Mouse (Mus musculus) myocyte (in vitro differentiated cells): Measurements from ENCODE around the gene Timm22.

Experiments
- MAX ChIP-seq: IDR thresholded peaks from one replicate; pipeline ENCODE4 v1.6.1; 2011; ENCODE audit warnings: low read depth, mild to moderate bottlenecking, control low read depth
- POLR2A ChIP-seq: IDR thresholded peaks from one replicate; pipeline ENCODE4 v1.6.1; 2011; ENCODE audit warnings: low read depth, mild to moderate bottlenecking, control low read depth, moderate library complexity; ENCODE audit not compliant: insufficient read length

DNA sequence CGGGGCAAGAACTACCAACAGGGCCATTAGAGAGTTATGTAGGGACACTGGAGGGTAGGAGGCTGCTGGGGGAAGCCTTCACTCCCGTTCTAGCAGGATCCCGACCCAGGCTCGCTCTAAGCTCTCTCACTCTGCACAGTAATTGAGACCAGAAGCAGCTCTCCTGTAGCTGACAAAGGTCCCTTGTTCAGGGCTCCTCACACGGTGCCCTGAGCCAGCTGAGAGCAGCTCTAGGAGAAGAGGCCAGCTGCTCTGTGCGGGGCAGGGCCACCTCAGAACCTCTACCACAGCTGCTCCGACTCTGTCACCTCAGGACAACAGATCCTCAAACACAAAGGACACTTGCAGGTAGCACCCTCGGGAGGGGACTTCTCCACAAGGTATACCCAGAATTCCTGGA is 38.7 kb downstream of the Timm22 start:
- TF ChIP-seq MAX (no peak), POLR2A (no peak)
